Mouse (Mus musculus) MEL (cell line): ENCODE results near the gene Maff.

ENCODE experiments used
- CTCF ChIP-seq, 3 experiments: IDR thresholded peaks in 2 of 3; conservative IDR thresholded peaks in 1 of 3; 2 replicates each; pipeline ENCODE4 v1.5.1; 2011 to 2012; ENCODE audit warnings: low read length in 3 of 3, low read depth in 2 of 3, mild to moderate bottlenecking in 2 of 3, improper control_type of control experiment in 1 of 3, inconsistent platforms in 1 of 3, mixed read lengths in 1 of 3, moderate library complexity in 1 of 3; ENCODE audit not compliant: control insufficient read depth in 1 of 3, insufficient read depth in 1 of 3, poor library complexity in 1 of 3, severe bottlenecking in 1 of 3
- E2F4 ChIP-seq: IDR thresholded peaks from 2 replicates; pipeline ENCODE4 v1.6.1; 2011; ENCODE audit warnings: low read depth, low read length, improper control_type of control experiment, borderline replicate concordance
- EP300 ChIP-seq, 2 experiments: IDR thresholded peaks; 2 replicates each; pipeline ENCODE4 v1.6.1; 2011; ENCODE audit warnings: improper control_type of control experiment in 2 of 2, low read length in 2 of 2, low read depth in 1 of 2, mild to moderate bottlenecking in 1 of 2
- GATA1 ChIP-seq: IDR thresholded peaks from 2 replicates; pipeline ENCODE4 v1.6.1; 2011; ENCODE audit warnings: low read depth, low read length, improper control_type of control experiment
- MAFK ChIP-seq: IDR thresholded peaks from 2 replicates; pipeline ENCODE4 v1.6.1; 2011; ENCODE audit warnings: low read depth, mild to moderate bottlenecking, low read length, improper control_type of control experiment, borderline replicate concordance
- POLR2A ChIP-seq, 2 experiments: IDR thresholded peaks; 2 replicates each; pipeline ENCODE4 v1.6.1; 2011 to 2012; ENCODE audit warnings: low read length in 2 of 2, mild to moderate bottlenecking in 2 of 2, control low read depth in 1 of 2, improper control_type of control experiment in 1 of 2, low read depth in 1 of 2, moderate library complexity in 1 of 2; ENCODE audit not compliant: control insufficient read depth in 1 of 2, insufficient read depth in 1 of 2, poor library complexity in 1 of 2
- RAD21 ChIP-seq: IDR thresholded peaks from 2 replicates; pipeline ENCODE4 v1.6.1; 2011; ENCODE audit warnings: mild to moderate bottlenecking, low read depth, low read length, improper control_type of control experiment

GRCm38 (mm10) chr15:79388171-79388570, 41.8 kb downstream of the Maff start:
- TF ChIP-seq MAFK (no peak), GATA1 (no peak), RAD21 (no peak), EP300 (IDR thresholded peaks at IDR 0.05; ENCODE audit: low read depth in 1 of 2, low read length in 2 of 2) (no peak), POLR2A (IDR thresholded peaks at IDR 0.05; ENCODE audit: control insufficient read depth in 1 of 2, insufficient read depth in 1 of 2, low read depth in 1 of 2, low read length in 2 of 2, poor library complexity in 1 of 2) (no peak), CTCF (IDR thresholded peaks at IDR 0.05 in 2 of 3, conservative IDR thresholded peaks at IDR 0.05 in 1 of 3; ENCODE audit: control insufficient read depth in 1 of 3, insufficient read depth in 1 of 3, low read depth in 2 of 3, low read length in 3 of 3, poor library complexity in 1 of 3, severe bottlenecking in 1 of 3) (no peak), E2F4 (no peak)
